Mouse (Mus musculus) heart, postnatal 0 days (tissue): Measurements from ENCODE around the gene Cpeb4.

Experiments used
- CTCF ChIP-seq: IDR thresholded peaks from 2 replicates; pipeline ENCODE4 v1.5.1; 2016; ENCODE audit warnings: antibody characterized with exemption, control low read depth, low read depth
- EP300 ChIP-seq: IDR thresholded peaks from 2 replicates; pipeline ENCODE4 v1.6.1; 2016; ENCODE audit warnings: antibody characterized with exemption, low read depth

- TF ChIP-seq CTCF (no peak), EP300 (no peak)
Observed at GRCm38 (mm10) chr11:31983249-31983648, 111.2 kb downstream of the Cpeb4 start.
